Mouse (Mus musculus): Measurements from ENCODE around the gene Gm29866. TPM values are rescaled to one million over a fixed set of nuclear protein-coding genes. Genes with fewer than 3 reads are reported as not detected.
"Not testable (repeated sequence)": the region's sequence is repeated elsewhere in the genome, so short reads cannot be mapped to it uniquely, and the experiment has no call there.

Gm29866 gene
- not detected in 2 replicates for polyA plus RNA-seq (2016; fragmentation: Nextera tagmentation; extraction: Ambion mirVana)

DNA sequence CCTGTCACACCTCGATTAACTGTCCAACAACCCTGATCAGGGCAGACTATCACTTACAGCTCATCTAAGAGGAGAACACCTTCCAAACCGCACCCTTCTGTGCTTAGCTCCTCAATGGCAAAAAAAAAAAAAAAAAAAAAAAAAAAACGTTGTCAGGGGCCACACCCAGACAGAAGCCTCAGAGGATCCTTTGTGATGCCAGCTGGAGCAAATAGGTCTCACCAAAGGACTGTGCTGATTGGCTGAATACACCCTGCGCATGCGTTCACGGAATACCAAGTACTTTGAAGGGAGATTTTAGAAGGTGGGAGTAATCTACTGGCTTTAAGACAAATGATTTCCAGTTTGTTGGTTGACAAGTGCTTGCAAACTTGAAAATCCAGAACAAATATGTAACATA, at the start of gene Gm29866:
TSS of gene Gm29866 (minus strand) at position 101 of the 400 bp plus-strand sequence.
- not testable (repeated sequence) for H3K27me3 ChIP-seq (ENCODE audit: poor library complexity, severe bottlenecking); H3K36me3 ChIP-seq (replicated peaks); DNase-seq (ENCODE audit: extremely low spot score, low spot score); H3K27ac ChIP-seq; H3K9me3 ChIP-seq; H3K4me3 ChIP-seq; H3K4me1 ChIP-seq
- WGBS: no CpG with 5 or more reads among the region's 6 CpGs

Other genes with a start within 250 kb of the Gm29866 start
- gene Gm20909, start 170.9 kb upstream of the Gm29866 start, polyA plus RNA-seq (2016; fragmentation: Nextera tagmentation; extraction: Ambion mirVana): not detected in 2 replicates
- gene Gm20865, start 247.9 kb upstream of the Gm29866 start, polyA plus RNA-seq (2016; fragmentation: Nextera tagmentation; extraction: Ambion mirVana): not detected in 2 replicates